11 mouse cellular contexts compared by ENCODE assay signal in the genomic region with DNA sequence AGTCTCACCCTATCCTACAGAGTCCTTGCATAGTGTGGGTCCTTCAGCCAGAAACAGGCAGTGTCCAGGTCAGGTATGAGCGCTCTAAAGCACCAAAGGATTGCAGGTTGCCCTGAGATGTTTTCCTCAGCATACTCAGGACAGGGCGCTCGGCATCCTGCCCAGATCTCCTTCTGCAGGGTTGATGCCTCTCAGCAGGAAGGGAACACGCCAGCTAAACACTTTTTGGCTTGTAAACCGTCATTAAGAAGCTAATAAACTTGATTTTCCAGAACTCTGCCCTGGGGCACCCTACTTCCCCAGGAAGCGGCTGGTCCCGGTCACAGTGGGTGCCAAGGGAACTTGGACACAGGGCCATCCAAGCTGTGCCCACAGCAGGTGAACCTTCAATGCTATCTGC. TPM values are rescaled to one million over a fixed set of nuclear protein-coding genes. Genes with fewer than 3 reads are reported as not detected.
A peak's percentile ranks its signal among the peaks of the same experiment; 100 is the strongest.
DNase-seq lines count a peak whose midpoint lies in the region; ATAC-seq lines count a peak whose summit lies in the region.
"Had no signal": no experiment of that assay in that cellular context is flagged by ENCODE, and none has a peak within 500 bp of the region (broad histone marks: within the 10 kb centered on the region; RNA-seq: fewer than 3 reads in every experiment).

No protein-coding gene starts in this region.

- H3K4me1 ChIP-seq in kidney, embryonic 15.5 days = peaks cover 92% of the 10 kb centered on the region

- ATAC-seq in kidney, embryonic 15.5 days (replicated peaks; ENCODE audit: low FRiP score) = no peak
- ATAC-seq: activated CD4-positive, CD25-positive, alpha-beta regulatory T cell, adult 4 months; intestine, embryonic 16.5 days had no signal

- H3K4me3 ChIP-seq in kidney, embryonic 15.5 days (replicated peaks) = no peak overlapping the region

- H3K9me3 ChIP-seq in kidney, embryonic 15.5 days (replicated peaks) = no peaks in the 10 kb centered on the region

- no peaks in the 10 kb centered on the region for H3K27me3 ChIP-seq in kidney, embryonic 15.5 days

- DNase-seq in kidney, adult 11 months = peak; percentile 74
- DNase-seq in cerebellum, adult 8-10 months = peak; percentile 50
- DNase-seq in kidney, postnatal 25 days = peak; percentile 82 to 87
- DNase-seq in lung, postnatal 14 days = peak; percentile 80
- DNase-seq in adrenal gland, postnatal 25 days = no peak
- no peak for DNase-seq in layer of hippocampus, postnatal 25 days (ENCODE audit: extremely low spot score in 1 of 2, low spot score in 1 of 2)
- DNase-seq in right cerebral cortex, postnatal 14 days = no peak

- no peak overlapping the region for H3K27ac ChIP-seq in kidney, embryonic 15.5 days

- H3K4me2 ChIP-seq in kidney, embryonic 15.5 days = no peak overlapping the region

- H3K9ac ChIP-seq in kidney, embryonic 15.5 days = no peak overlapping the region

- 74% methylated on average over 7 of the region's 7 CpGs for WGBS in kidney, embryonic 15.5 days

- H3K36me3 ChIP-seq in kidney, embryonic 15.5 days = no peaks in the 10 kb centered on the region

RNA-seq across cellular contexts. Expression of gene Rhbdf2, which starts 7.7 kb away (rescaled TPM):
- polyA plus RNA-seq in kidney, embryonic 15.5 days (2015; fragmentation: Nextera tagmentation; extraction: Ambion mirVana) = 9.5 and 9.8 TPM in 2 replicates
- total RNA-seq in adrenal gland, postnatal 25 days (2021) = 17.7 and 24.6 TPM in 2 replicates
- total RNA-seq in layer of hippocampus, postnatal 25 days (2021) = 1 to 10 TPM; 1.1 to 1.8 TPM

RNA-seq across cellular contexts. Expression of gene Aanat, which starts 32.9 kb away (rescaled TPM):
- polyA plus RNA-seq in kidney, embryonic 15.5 days (2015; fragmentation: Nextera tagmentation; extraction: Ambion mirVana) = not detected in 2 replicates
- total RNA-seq in adrenal gland, postnatal 25 days (2021) = not detected in 2 replicates
- total RNA-seq in layer of hippocampus, postnatal 25 days (2021) = under 1 TPM; 0.32 to 0.68 TPM
- polyA plus RNA-seq: activated CD4-positive, CD25-positive, alpha-beta regulatory T cell, adult 4 months; heart, embryonic 16.5 days; intestine, embryonic 16.5 days had no signal

RNA-seq across cellular contexts. Expression of gene Prcd, which starts 34.2 kb away (rescaled TPM):
- polyA plus RNA-seq in kidney, embryonic 15.5 days (2015; fragmentation: Nextera tagmentation; extraction: Ambion mirVana) = 1.1 and 1.6 TPM in 2 replicates
- 9.2 and 13.0 TPM in 2 replicates for total RNA-seq in adrenal gland, postnatal 25 days (2021)
- 1 to 10 TPM; 6.4 to 7.0 TPM for total RNA-seq in layer of hippocampus, postnatal 25 days (2021)
- polyA plus RNA-seq: activated CD4-positive, CD25-positive, alpha-beta regulatory T cell, adult 4 months had no signal

RNA-seq across cellular contexts. Expression of gene Cygb, which starts 35.0 kb away (rescaled TPM):
- 13.7 and 16.0 TPM in 2 replicates for polyA plus RNA-seq in kidney, embryonic 15.5 days (2015; fragmentation: Nextera tagmentation; extraction: Ambion mirVana)
- 18.7 and 25.4 TPM in 2 replicates for total RNA-seq in adrenal gland, postnatal 25 days (2021)
- total RNA-seq in layer of hippocampus, postnatal 25 days (2021) = 10 to 100 TPM; 65.7 to 78.3 TPM
- polyA plus RNA-seq: activated CD4-positive, CD25-positive, alpha-beta regulatory T cell, adult 4 months had no signal

RNA-seq across cellular contexts. Expression of gene Ube2o, which starts 37.9 kb away (rescaled TPM):
- 7.3 and 7.4 TPM in 2 replicates for polyA plus RNA-seq in kidney, embryonic 15.5 days (2015; fragmentation: Nextera tagmentation; extraction: Ambion mirVana)
- 32.7 and 34.1 TPM in 2 replicates for total RNA-seq in adrenal gland, postnatal 25 days (2021)
- total RNA-seq in layer of hippocampus, postnatal 25 days (2021) = 10 to 100 TPM; 97.0 to 97.1 TPM

Comparison
In these comparisons a context has a peak if more than half of its experiments do, and no peak if none do; other contexts are left out.
1. DNase-seq: peak in kidney, adult 11 months (single experiment), cerebellum, adult 8-10 months (single experiment), kidney, postnatal 25 days (2 of 2) and lung, postnatal 14 days (single experiment); none in adrenal gland, postnatal 25 days (single experiment), layer of hippocampus, postnatal 25 days (0 of 2) and right cerebral cortex, postnatal 14 days (single experiment).